In genomic region chr5:150495792-150496191, GRCm38 (mm10) we compare ENCODE assay signal across 10 mouse cellular contexts. TPM values are rescaled to one million over a fixed set of nuclear protein-coding genes. Genes with fewer than 3 reads are reported as not detected.
A peak's percentile ranks its signal among the peaks of the same experiment; 100 is the strongest.
DNase-seq lines count a peak whose midpoint lies in the region; ATAC-seq and TF ChIP-seq lines count a peak whose summit lies in the region.
"Had no signal": no experiment of that assay in that cellular context is flagged by ENCODE, and none has a peak within 500 bp of the region (broad histone marks: within the 10 kb centered on the region; RNA-seq: fewer than 3 reads in every experiment).

No protein-coding gene starts in this region.

- no peak for ATAC-seq in heart, embryonic 12.5 days (ENCODE audit: insufficient number of reproducible peaks, low FRiP score)
- ATAC-seq in hindbrain, postnatal 0 days = no peak

- no peaks in the 10 kb centered on the region for H3K27me3 ChIP-seq in heart, adult 2 months (ENCODE audit: control insufficient read depth, insufficient read depth, low read length)
- H3K27me3 ChIP-seq in heart, embryonic 12.5 days (replicated peaks) = no peaks in the 10 kb centered on the region
- H3K27me3 ChIP-seq in hindbrain, postnatal 0 days (ENCODE audit: insufficient read depth, low read length) = no peaks in the 10 kb centered on the region
- H3K27me3 ChIP-seq: embryonic facial prominence, embryonic 13.5 days had no signal

- no peak overlapping the region for H3K27ac ChIP-seq in heart, adult 2 months
- H3K27ac ChIP-seq in heart, embryonic 12.5 days (ENCODE audit: poor library complexity, severe bottlenecking) = no peak overlapping the region
- H3K27ac ChIP-seq in hindbrain, postnatal 0 days = no peak overlapping the region
- H3K27ac ChIP-seq: embryonic facial prominence, embryonic 13.5 days had no signal

- H3K36me3 ChIP-seq in heart, adult 2 months (ENCODE audit: control insufficient read depth, insufficient read depth, low read length) = no peaks in the 10 kb centered on the region
- peaks cover 47% of the 10 kb centered on the region for H3K36me3 ChIP-seq in heart, embryonic 12.5 days
- H3K36me3 ChIP-seq in hindbrain, postnatal 0 days (ENCODE audit: insufficient read depth, low read length) = peaks cover 29% of the 10 kb centered on the region

- no peaks in the 10 kb centered on the region for H3K4me1 ChIP-seq in heart, adult 2 months (ENCODE audit: control insufficient read depth, insufficient read depth, low read length)
- H3K4me1 ChIP-seq in heart, embryonic 12.5 days (replicated peaks) = no peaks in the 10 kb centered on the region
- no peaks in the 10 kb centered on the region for H3K4me1 ChIP-seq in hindbrain, postnatal 0 days (ENCODE audit: insufficient read depth, low read length)

- no peak for TF ChIP-seq POLR2A in heart, adult 2 months (IDR thresholded peaks at IDR 0.05; ENCODE audit: insufficient read depth, low read depth, low read length)

- H3K9ac ChIP-seq in heart, adult 2 months (ENCODE audit: low read depth, low read length) = no peak overlapping the region
- no peak overlapping the region for H3K9ac ChIP-seq in heart, embryonic 12.5 days
- no peak overlapping the region for H3K9ac ChIP-seq in hindbrain, postnatal 0 days (replicated peaks; ENCODE audit: low read length)
- H3K9ac ChIP-seq: embryonic facial prominence, embryonic 13.5 days had no signal

- H3K79me2 ChIP-seq in heart, adult 2 months (replicated peaks; ENCODE audit: control insufficient read depth, insufficient read depth, low read length) = no peaks in the 10 kb centered on the region

- H3K9me3 ChIP-seq in heart, embryonic 12.5 days (replicated peaks) = no peaks in the 10 kb centered on the region
- H3K9me3 ChIP-seq in hindbrain, postnatal 0 days (ENCODE audit: low read length) = no peaks in the 10 kb centered on the region
- H3K9me3 ChIP-seq: embryonic facial prominence, embryonic 13.5 days had no signal

- no peak overlapping the region for H3K4me3 ChIP-seq in heart, adult 2 months
- no peak overlapping the region for H3K4me3 ChIP-seq in heart, embryonic 12.5 days
- no peak overlapping the region for H3K4me3 ChIP-seq in hindbrain, postnatal 0 days (ENCODE audit: low read length)
- H3K4me3 ChIP-seq: embryonic facial prominence, embryonic 13.5 days had no signal

- intact Hi-C loops in heart, adult 2 months (cut with DNase I) = loop anchor here (2.0 kb wide), 1 partner anchor 55 kb away; no protein-coding TSS in a partner anchor

- H3K4me2 ChIP-seq in heart, embryonic 12.5 days = no peak overlapping the region
- H3K4me2 ChIP-seq in hindbrain, postnatal 0 days (ENCODE audit: low read depth, low read length) = no peak overlapping the region
- H3K4me2 ChIP-seq: embryonic facial prominence, embryonic 13.5 days had no signal

- TF ChIP-seq EP300 in heart, adult 2 months (IDR thresholded peaks at IDR 0.05; ENCODE audit: insufficient read depth, low read depth, low read length) = no peak

- TF ChIP-seq CTCF in heart, adult 2 months (IDR thresholded peaks at IDR 0.05) = peak; percentile 93
- TF ChIP-seq CTCF in hindbrain, postnatal 0 days (IDR thresholded peaks at IDR 0.05; ENCODE audit: low read depth) = peak; percentile 65

- WGBS in heart, adult 2 months = 56% methylated on average over 6 of the region's 6 CpGs
- 40% methylated on average over 6 of the region's 6 CpGs for WGBS in heart, embryonic 12.5 days
- 44% methylated on average over 6 of the region's 6 CpGs for whole genome bisulfite sequencing in hindbrain, postnatal 0 days

- peak; percentile 37 to 70 for DNase-seq in heart, adult 2 months
- peak; percentile 8 to 16 for DNase-seq in urinary bladder, postnatal 36 days (ENCODE audit: low spot score in 2 of 2)
- DNase-seq in urinary bladder, adult 18-20 months (ENCODE audit: low spot score in 2 of 2) = no peak
- peak; percentile 9 for DNase-seq in cerebellum, adult 9-11 months
- peak; percentile 28 for DNase-seq in hindbrain, postnatal 0 days (ENCODE audit: low spot score)
- peak; percentile 67 for DNase-seq in naive thymus-derived CD4-positive, alpha-beta T cell, adult 2 months (ENCODE audit: low read depth)
- DNase-seq in ovary, postnatal 14 days (ENCODE audit: low spot score) = no peak

RNA-seq across cellular contexts. Expression of gene Zar1l, which starts 22.2 kb away (rescaled TPM):
- total RNA-seq in heart, adult 2 months (2021) = not detected
- polyA plus RNA-seq in heart, adult 2 months (2012; rRNA removed) = not detected in 2 replicates
- polyA plus RNA-seq in heart, embryonic 12.5 days (2016; fragmentation: Nextera tagmentation; extraction: Ambion mirVana) = not detected in 2 replicates
- not detected in 2 replicates for total RNA-seq in hindbrain, postnatal 0 days (2014; rRNA removed)
- 0.28 TPM in 1 of 2 replicates, not detected in the other for polyA plus RNA-seq in hindbrain, postnatal 0 days (2015; fragmentation: Nextera tagmentation; extraction: Ambion mirVana)
- total RNA-seq: layer of hippocampus, postnatal 25 days had no signal
- polyA plus RNA-seq: embryonic facial prominence, embryonic 13.5 days had no signal

RNA-seq across cellular contexts. Expression of gene Brca2, which starts 26.6 kb away (rescaled TPM):
- total RNA-seq in heart, adult 2 months (2021) = 1 to 10 TPM; 1.6 to 2.0 TPM
- 1.1 and 2.4 TPM in 2 replicates for polyA plus RNA-seq in heart, adult 2 months (2012; rRNA removed)
- 15.9 and 21.8 TPM in 2 replicates for polyA plus RNA-seq in heart, embryonic 12.5 days (2016; fragmentation: Nextera tagmentation; extraction: Ambion mirVana)
- total RNA-seq in hindbrain, postnatal 0 days (2014; rRNA removed) = 4.8 and 29.4 TPM in 2 replicates
- polyA plus RNA-seq in hindbrain, postnatal 0 days (2015; fragmentation: Nextera tagmentation; extraction: Ambion mirVana) = 14.5 and 18.9 TPM in 2 replicates

Comparison
In these comparisons a context has a peak if more than half of its experiments do, and no peak if none do; other contexts are left out.
1. DNase-seq: peak in heart, adult 2 months (2 of 2), urinary bladder, postnatal 36 days (2 of 2), cerebellum, adult 9-11 months (single experiment), hindbrain, postnatal 0 days (single experiment) and naive thymus-derived CD4-positive, alpha-beta T cell, adult 2 months (single experiment); none in urinary bladder, adult 18-20 months (0 of 2) and ovary, postnatal 14 days (single experiment).